ENCODE assay signal across 8 mouse cellular contexts in genomic region chr12:56534311-56534650, GRCm38 (mm10). TPM values are rescaled to one million over a fixed set of nuclear protein-coding genes. Genes with fewer than 3 reads are reported as not detected.
DNase-seq lines count a peak whose midpoint lies in the region; ATAC-seq and TF ChIP-seq lines count a peak whose summit lies in the region.

No protein-coding gene starts in this region.

- H3K27me3 ChIP-seq in lung, embryonic 16.5 days (ENCODE audit: control insufficient read depth, insufficient read depth, low read depth, low read length) = peaks cover 83% of the 10 kb centered on the region
- H3K27me3 ChIP-seq in forebrain, postnatal 0 days (ENCODE audit: insufficient read depth, low read length) = peaks cover 77% of the 10 kb centered on the region
- H3K27me3 ChIP-seq in limb, embryonic 14.5 days (ENCODE audit: control insufficient read depth, insufficient read depth, low read length) = peaks cover 96% of the 10 kb centered on the region
- peaks cover 71% of the 10 kb centered on the region for H3K27me3 ChIP-seq in stomach, embryonic 14.5 days (ENCODE audit: control insufficient read depth, insufficient read depth, low read length)

- no peak for TF ChIP-seq CTCF in forebrain, postnatal 0 days (IDR thresholded peaks at IDR 0.05; ENCODE audit: low read depth)

- under 1% methylated on average over 24 of the region's 24 CpGs for WGBS in lung, embryonic 16.5 days
- WGBS in forebrain, postnatal 0 days = under 1% methylated on average over 24 of the region's 24 CpGs
- under 1% methylated on average over 18 of the region's 24 CpGs for WGBS in limb, embryonic 14.5 days
- WGBS in stomach, embryonic 14.5 days = 2% methylated on average over 24 of the region's 24 CpGs

- TF ChIP-seq POLR2A in limb, embryonic 14.5 days (IDR thresholded peaks at IDR 0.05; ENCODE audit: borderline replicate concordance, extremely low read depth, insufficient read depth, insufficient read length) = no peak

- H3K4me1 ChIP-seq in lung, embryonic 16.5 days (replicated peaks; ENCODE audit: control insufficient read depth, insufficient read depth, low read length) = no peaks in the 10 kb centered on the region
- H3K4me1 ChIP-seq in forebrain, postnatal 0 days (ENCODE audit: insufficient read depth) = no peaks in the 10 kb centered on the region
- 0 out of 2 replicates have a peak, but pooled peaks cover 5% of the 10 kb centered on the region for H3K4me1 ChIP-seq in limb, embryonic 14.5 days (ENCODE audit: control insufficient read depth, insufficient read depth, low read length)
- H3K4me1 ChIP-seq in stomach, embryonic 14.5 days (ENCODE audit: control insufficient read depth, insufficient read depth, low read length) = 0 out of 2 replicates have a peak, but pooled peaks cover 4% of the 10 kb centered on the region

- peak overlapping the region; percentile 45 for H3K4me2 ChIP-seq in lung, embryonic 16.5 days (ENCODE audit: low read depth, low read length)
- H3K4me2 ChIP-seq in forebrain, postnatal 0 days (ENCODE audit: low read depth) = peak overlapping the region; percentile 38
- peak overlapping the region; percentile 46 for H3K4me2 ChIP-seq in limb, embryonic 14.5 days (replicated peaks; ENCODE audit: low read depth, low read length, severe bottlenecking)
- H3K4me2 ChIP-seq in stomach, embryonic 14.5 days (replicated peaks; ENCODE audit: low read depth, low read length) = peak overlapping the region; percentile 7

- DNase-seq in lung, adult 18-20 months = no peak
- no peak for DNase-seq in forebrain, postnatal 0 days
- no peak for DNase-seq in limb, embryonic 14.5 days (ENCODE audit: low spot score)
- no peak for DNase-seq in adrenal gland, postnatal 10 days
- DNase-seq in ovary, adult 18-20 months (ENCODE audit: low spot score) = no peak
- no peak for DNase-seq in cerebellum, postnatal 14 days

- H3K27ac ChIP-seq in lung, embryonic 16.5 days (ENCODE audit: low read length) = peak overlapping the region; percentile 97
- H3K27ac ChIP-seq in forebrain, postnatal 0 days (ENCODE audit: low read depth, low read length) = 0 out of 2 replicates have a peak overlapping the region, but pooled peaks have one; percentile 16
- no peak overlapping the region for H3K27ac ChIP-seq in limb, embryonic 14.5 days (replicated peaks; ENCODE audit: low read depth, low read length)
- no peak overlapping the region for H3K27ac ChIP-seq in stomach, embryonic 14.5 days (ENCODE audit: low read length)

- H3K4me3 ChIP-seq in lung, embryonic 16.5 days (ENCODE audit: low read length) = peak overlapping the region; percentile 62
- H3K4me3 ChIP-seq in forebrain, postnatal 0 days (ENCODE audit: low read depth, low read length) = peak overlapping the region; percentile 28
- H3K4me3 ChIP-seq in limb, embryonic 14.5 days (replicated peaks; ENCODE audit: low read length) = peak overlapping the region; percentile 28
- peak overlapping the region; percentile 19; the same call in 1 of the 2 replicates for H3K4me3 ChIP-seq in stomach, embryonic 14.5 days (ENCODE audit: low read depth, low read length)

- H3K9ac ChIP-seq in lung, embryonic 16.5 days (ENCODE audit: low read length) = peak overlapping the region; percentile 83
- no peak overlapping the region for H3K9ac ChIP-seq in forebrain, postnatal 0 days
- H3K9ac ChIP-seq in limb, embryonic 14.5 days (ENCODE audit: low read depth, low read length, severe bottlenecking) = no peak overlapping the region
- H3K9ac ChIP-seq in stomach, embryonic 14.5 days (replicated peaks; ENCODE audit: low read depth, low read length) = no peak overlapping the region

- no peaks in the 10 kb centered on the region for H3K36me3 ChIP-seq in lung, embryonic 16.5 days (ENCODE audit: control insufficient read depth, insufficient read depth, low read length)
- no peaks in the 10 kb centered on the region for H3K36me3 ChIP-seq in forebrain, postnatal 0 days (ENCODE audit: insufficient read depth)
- H3K36me3 ChIP-seq in limb, embryonic 14.5 days (ENCODE audit: control insufficient read depth, insufficient read depth, low read length) = no peaks in the 10 kb centered on the region
- H3K36me3 ChIP-seq in stomach, embryonic 14.5 days (ENCODE audit: control insufficient read depth, insufficient read depth, low read length) = no peaks in the 10 kb centered on the region

- H3K9me3 ChIP-seq in lung, embryonic 16.5 days (ENCODE audit: control insufficient read depth, low read length) = no peaks in the 10 kb centered on the region
- H3K9me3 ChIP-seq in forebrain, postnatal 0 days (ENCODE audit: low read length) = no peaks in the 10 kb centered on the region
- H3K9me3 ChIP-seq in limb, embryonic 14.5 days (ENCODE audit: control insufficient read depth, low read length) = no peaks in the 10 kb centered on the region
- H3K9me3 ChIP-seq in stomach, embryonic 14.5 days (ENCODE audit: control insufficient read depth, low read depth, low read length) = no peaks in the 10 kb centered on the region

- ATAC-seq in lung, embryonic 16.5 days (ENCODE audit: low read depth) = no peak
- no peak for ATAC-seq in forebrain, postnatal 0 days
- ATAC-seq in limb, embryonic 14.5 days (ENCODE audit: low FRiP score, low read depth) = no peak
- ATAC-seq in stomach, embryonic 14.5 days (ENCODE audit: insufficient number of reproducible peaks, insufficient read depth, low FRiP score, low read depth) = no peak

RNA-seq across cellular contexts. Expression of gene Nkx2-1, which starts 2.4 kb away (rescaled TPM):
- polyA plus RNA-seq in lung, embryonic 16.5 days (2015; fragmentation: Nextera tagmentation; extraction: Ambion mirVana) = 74.8 and 91.7 TPM in 2 replicates
- 2.9 and 10.3 TPM in 2 replicates for total RNA-seq in forebrain, postnatal 0 days (2014; rRNA removed)
- 3.8 and 7.2 TPM in 2 replicates for polyA plus RNA-seq in forebrain, postnatal 0 days (2015; fragmentation: Nextera tagmentation; extraction: Ambion mirVana)
- polyA plus RNA-seq in limb, embryonic 14.5 days (2012; rRNA removed) = 0.20 TPM in 1 of 2 replicates, not detected in the other
- polyA plus RNA-seq in limb, embryonic 14.5 days (2014; fragmentation: Nextera tagmentation; extraction: Ambion mirVana) = not detected in 2 replicates
- polyA plus RNA-seq in stomach, embryonic 14.5 days (2014; fragmentation: Nextera tagmentation; extraction: Ambion mirVana) = not detected in 2 replicates
- not detected for total RNA-seq in adrenal gland, postnatal 10 days (2021)

Comparison
In these comparisons a context has a peak if more than half of its experiments do, and no peak if none do; other contexts are left out.
1. H3K27ac ChIP-seq: peak in lung, embryonic 16.5 days (single experiment) and forebrain, postnatal 0 days (single experiment); none in limb, embryonic 14.5 days (single experiment) and stomach, embryonic 14.5 days (single experiment).
2. Peak in every context shown above with its lines, with median percentiles within 50 percentile points of each other: H3K4me2 ChIP-seq and H3K4me3 ChIP-seq.